Mouse (Mus musculus): Measurements from ENCODE around the gene Syp. TPM values are rescaled to one million over a fixed set of nuclear protein-coding genes. Genes with fewer than 3 reads are reported as not detected.

Syp gene
- 9.3 and 9.7 TPM in 2 replicates for polyA plus RNA-seq (2016; fragmentation: Nextera tagmentation; extraction: Ambion mirVana)

DNA sequence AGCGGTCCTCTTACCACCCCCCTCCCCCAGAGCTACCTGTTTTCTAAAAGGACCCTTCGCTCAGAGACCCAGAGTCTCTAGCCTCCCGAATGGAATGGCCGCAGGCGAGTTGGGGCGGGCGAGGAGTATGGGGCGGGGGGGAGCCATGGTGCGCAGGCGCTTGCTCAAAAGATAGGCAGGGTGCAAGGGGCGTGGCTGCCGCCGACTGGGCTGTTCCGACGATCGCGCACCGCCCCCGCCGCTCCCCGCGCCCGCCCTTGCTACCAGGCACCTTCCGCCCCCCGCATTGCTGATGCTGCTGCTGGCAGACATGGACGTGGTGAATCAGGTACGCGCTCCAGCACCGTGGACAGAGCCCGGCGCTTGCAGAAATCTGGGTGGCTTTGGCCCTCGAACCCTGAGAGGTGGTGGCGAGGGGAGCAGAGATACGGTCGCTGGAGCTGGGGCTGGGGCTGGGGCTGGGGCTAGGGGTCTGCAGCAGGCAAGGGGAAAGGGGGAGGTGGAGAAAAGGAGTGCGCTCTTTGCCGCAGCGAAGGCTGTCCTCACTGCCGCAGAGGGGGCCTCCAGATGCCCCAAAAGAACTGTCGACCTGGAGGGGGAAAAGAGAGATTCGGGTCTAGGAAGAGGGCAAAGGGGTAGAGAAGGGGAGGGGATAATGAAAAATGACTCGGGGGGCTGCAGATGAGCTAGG lies at the start of gene Syp:
Gene Syp, plus strand, starts transcription at position 71 of the 691 bp plus-strand sequence.
- Histone ChIP-seq H3K27me3 (replicated peaks; ENCODE audit: low read depth, poor library complexity, severe bottlenecking) (peaks cover 31% of the 10 kb centered on the region), H3K9me3 (no peaks in the 10 kb centered on the region), H3K27ac (replicated peaks) (peak within 1 kb of the TSS; percentile 51; the same call in 1 of the 2 replicates), H3K4me1 (0 out of 2 replicates have a peak, but pooled peaks cover 4% of the 10 kb centered on the region), H3K4me3 (peak within 1 kb of the TSS; percentile 54), H3K36me3 (replicated peaks) (no peaks in the 10 kb centered on the region)
- DNase-seq (ENCODE audit: low spot score): peak; percentile 92
- WGBS: 15% methylated on average over 42 of the region's 42 CpGs

DNA sequence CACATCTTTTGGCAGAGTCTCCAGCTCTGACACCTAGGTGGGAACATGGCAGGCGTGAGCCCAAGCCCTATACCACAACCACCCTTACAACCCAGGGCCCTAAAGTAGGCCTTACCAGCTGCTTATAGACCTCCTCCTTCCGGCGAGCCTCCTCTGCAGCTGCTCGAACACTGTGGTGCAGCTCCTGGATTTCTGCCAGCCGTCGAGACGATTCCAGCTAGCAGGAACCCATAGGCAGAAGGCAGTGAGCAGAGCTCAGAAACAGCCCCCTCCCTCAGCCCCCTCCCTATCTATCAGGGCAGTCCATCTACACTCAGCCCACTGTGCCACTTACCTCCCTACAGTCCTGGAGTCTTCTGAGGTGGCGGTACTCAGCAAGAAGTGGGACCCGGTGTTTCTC lies 42.9 kb upstream of the Syp start:
- H3K36me3 ChIP-seq (replicated peaks): peaks cover 92% of the 10 kb centered on the region
- no peaks in the 10 kb centered on the region for H3K9me3 ChIP-seq
- DNase-seq (ENCODE audit: low spot score): no peak
- no peaks in the 10 kb centered on the region for H3K4me1 ChIP-seq
- H3K27me3 ChIP-seq (replicated peaks; ENCODE audit: low read depth, poor library complexity, severe bottlenecking): no peaks in the 10 kb centered on the region
- no peak overlapping the region for H3K27ac ChIP-seq (replicated peaks)
- H3K4me3 ChIP-seq: no peak overlapping the region
- 92% methylated on average over 9 of the region's 9 CpGs for WGBS

DNA sequence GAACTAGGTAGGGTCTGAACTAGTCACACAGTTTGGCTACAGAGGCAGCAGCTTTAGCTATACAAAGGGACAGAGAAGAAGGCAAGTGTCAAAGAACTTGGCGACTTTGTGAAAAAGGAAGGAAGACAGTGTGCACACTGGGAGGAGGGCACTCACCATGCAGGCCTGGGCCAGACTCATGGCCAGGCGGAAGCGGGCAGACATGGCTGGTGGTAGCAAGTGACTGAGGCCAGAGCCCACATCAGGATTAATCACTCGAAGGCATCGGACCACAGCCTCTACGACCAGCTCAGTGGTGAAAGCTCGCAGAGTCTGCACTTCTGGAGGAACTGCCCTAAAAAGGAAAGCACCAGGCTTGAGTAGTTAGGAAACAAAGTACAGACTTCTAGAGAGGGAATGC lies 34.3 kb upstream of the Syp start:
- DNase-seq (ENCODE audit: low spot score): no peak
- no peaks in the 10 kb centered on the region for H3K9me3 ChIP-seq
- H3K27ac ChIP-seq (replicated peaks): no peak overlapping the region
- peaks cover 18% of the 10 kb centered on the region for H3K36me3 ChIP-seq (replicated peaks)
- WGBS: 90% methylated on average over 7 of the region's 7 CpGs
- H3K27me3 ChIP-seq (replicated peaks; ENCODE audit: low read depth, poor library complexity, severe bottlenecking): peaks cover 5% of the 10 kb centered on the region; the same call in 1 of the 2 replicates
- H3K4me1 ChIP-seq: peaks cover 3% of the 10 kb centered on the region; the same call in 1 of the 2 replicates
- H3K4me3 ChIP-seq: peak overlapping the region; percentile 58; the same call in 1 of the 2 replicates

DNA sequence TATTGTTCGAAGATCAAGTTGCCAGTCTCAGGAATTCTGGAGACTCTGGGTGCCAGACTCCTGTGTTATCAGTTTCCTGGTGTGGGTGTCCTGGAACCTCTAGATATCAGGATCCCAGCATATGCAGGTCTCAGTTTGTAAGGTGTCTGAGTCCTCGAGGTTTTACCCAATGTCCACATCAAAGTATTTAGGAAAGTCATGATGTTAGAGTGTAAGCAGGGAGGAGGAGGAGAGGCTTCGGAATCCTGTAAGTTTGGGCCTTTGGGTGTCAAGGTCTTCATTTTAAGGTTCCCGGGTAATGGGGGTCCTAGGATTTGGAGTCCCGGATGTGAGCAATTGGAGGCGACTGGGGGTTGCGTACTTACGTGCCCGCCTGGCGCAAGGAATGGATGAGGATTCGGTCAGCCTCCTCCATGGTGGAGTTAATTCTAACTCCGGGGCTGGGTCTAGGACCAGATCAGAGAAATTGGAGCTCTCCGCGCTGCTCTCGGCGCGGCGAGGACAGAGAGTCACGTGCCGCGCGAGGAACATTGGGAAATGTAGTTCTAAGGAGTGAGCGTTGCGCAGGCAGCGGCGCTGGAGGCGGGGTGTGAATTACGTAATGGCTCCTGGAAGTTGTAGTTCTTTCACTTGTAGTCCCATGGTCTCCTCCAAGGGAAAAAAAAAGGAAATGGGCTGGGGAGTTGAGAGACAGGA lies 33.2 kb upstream of the Syp start, which contains the start of gene Ccdc22:
Gene Ccdc22, minus strand, starts transcription at position 639 of the 696 bp plus-strand sequence.
- Histone ChIP-seq H3K27me3 (replicated peaks; ENCODE audit: low read depth, poor library complexity, severe bottlenecking) (peaks cover 12% of the 10 kb centered on the region), H3K27ac (replicated peaks) (peak within 1 kb of the TSS; percentile 72), H3K9me3 (no peaks in the 10 kb centered on the region), H3K4me3 (peak within 1 kb of the TSS; percentile 58), H3K36me3 (replicated peaks) (peaks cover 8% of the 10 kb centered on the region), H3K4me1 (peaks cover 3% of the 10 kb centered on the region; the same call in 1 of the 2 replicates)
- WGBS: 18% methylated on average over 28 of the region's 28 CpGs
- peak; percentile 85 for DNase-seq (ENCODE audit: low spot score)

DNA sequence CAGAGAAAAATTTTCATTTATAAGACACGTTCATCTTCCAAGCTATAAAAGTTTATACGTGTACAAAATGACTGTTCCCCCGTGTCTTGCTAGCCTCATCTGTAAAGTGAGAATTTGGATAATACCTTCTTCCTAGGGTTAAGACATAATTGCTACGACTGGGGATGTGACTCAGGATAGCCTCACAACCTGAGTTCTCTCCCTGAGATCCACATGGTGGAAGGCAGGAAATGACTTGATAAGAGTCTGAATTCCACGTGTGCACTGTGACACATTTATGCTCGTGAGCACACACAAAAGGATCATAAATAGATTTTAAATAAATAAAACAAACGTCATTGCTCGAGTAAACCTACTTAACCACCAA lies 32.7 kb upstream of the Syp start:
- peaks cover 17% of the 10 kb centered on the region for H3K27me3 ChIP-seq (replicated peaks; ENCODE audit: low read depth, poor library complexity, severe bottlenecking)
- peaks cover 3% of the 10 kb centered on the region; the same call in 1 of the 2 replicates for H3K4me1 ChIP-seq
- H3K36me3 ChIP-seq (replicated peaks): 0 out of 2 replicates have a peak, but pooled peaks cover 3% of the 10 kb centered on the region
- no peak for DNase-seq (ENCODE audit: low spot score)
- no peak overlapping the region for H3K4me3 ChIP-seq
- H3K9me3 ChIP-seq: no peaks in the 10 kb centered on the region
- no peak overlapping the region for H3K27ac ChIP-seq (replicated peaks)
- 49% methylated on average over 8 of the region's 8 CpGs for WGBS

DNA sequence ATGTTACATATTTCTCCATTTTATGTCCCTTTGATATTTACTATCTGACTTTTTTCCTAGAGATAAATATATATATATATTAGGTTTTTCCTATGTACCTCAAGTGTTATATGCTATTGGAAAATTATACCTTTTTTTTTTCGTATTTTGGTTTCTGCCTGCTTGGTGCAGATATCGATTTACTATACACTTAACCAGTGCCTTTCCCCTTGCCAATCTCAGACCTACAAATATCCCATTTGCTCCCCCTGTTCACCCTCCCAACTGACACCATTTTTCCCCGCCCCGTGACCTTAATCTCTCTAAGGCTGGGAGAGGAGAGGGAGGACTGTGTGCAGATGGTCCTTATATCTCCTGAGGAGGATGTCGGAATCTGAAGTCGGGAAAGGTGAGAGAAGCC lies 31.5 kb upstream of the Syp start, which contains the start of gene Cacna1f:
Gene Cacna1f, plus strand, starts transcription at position 301 of the 400 bp plus-strand sequence.
- H3K4me1 ChIP-seq: peaks cover 3% of the 10 kb centered on the region; the same call in 1 of the 2 replicates
- DNase-seq (ENCODE audit: low spot score): no peak
- 70% methylated on average over 6 of the region's 6 CpGs for WGBS
- H3K27me3 ChIP-seq (replicated peaks; ENCODE audit: low read depth, poor library complexity, severe bottlenecking): peaks cover 29% of the 10 kb centered on the region
- H3K4me3 ChIP-seq: no peak within 1 kb of the TSS
- no peaks in the 10 kb centered on the region for H3K9me3 ChIP-seq
- H3K36me3 ChIP-seq (replicated peaks): 0 out of 2 replicates have a peak, but pooled peaks cover 3% of the 10 kb centered on the region
- H3K27ac ChIP-seq (replicated peaks): no peak within 1 kb of the TSS

DNA sequence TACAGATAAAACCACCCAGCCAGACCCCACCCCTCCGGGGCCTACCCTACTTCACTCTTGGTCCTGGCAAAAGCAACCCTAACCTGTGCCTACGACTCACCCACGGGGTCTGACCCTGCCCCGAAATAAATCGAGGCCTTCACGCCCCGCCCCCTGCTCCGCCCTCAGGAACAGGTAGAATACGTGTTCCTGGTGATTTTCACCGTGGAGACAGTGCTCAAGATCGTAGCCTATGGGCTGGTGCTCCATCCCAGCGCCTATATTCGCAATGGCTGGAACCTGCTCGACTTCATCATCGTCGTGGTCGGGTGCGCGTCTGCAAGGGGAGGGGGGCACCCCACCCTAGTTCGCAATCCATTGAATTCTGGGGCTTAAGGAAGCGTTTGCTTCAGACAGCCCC lies 28.2 kb upstream of the Syp start:
- WGBS: 22% methylated on average over 21 of the region's 21 CpGs
- Histone ChIP-seq H3K27me3 (replicated peaks; ENCODE audit: low read depth, poor library complexity, severe bottlenecking) (peaks cover 29% of the 10 kb centered on the region), H3K4me1 (no peaks in the 10 kb centered on the region), H3K4me3 (peak overlapping the region; percentile 54), H3K9me3 (no peaks in the 10 kb centered on the region), H3K36me3 (replicated peaks) (no peaks in the 10 kb centered on the region), H3K27ac (replicated peaks) (no peak overlapping the region)
- no peak for DNase-seq (ENCODE audit: low spot score)

DNA sequence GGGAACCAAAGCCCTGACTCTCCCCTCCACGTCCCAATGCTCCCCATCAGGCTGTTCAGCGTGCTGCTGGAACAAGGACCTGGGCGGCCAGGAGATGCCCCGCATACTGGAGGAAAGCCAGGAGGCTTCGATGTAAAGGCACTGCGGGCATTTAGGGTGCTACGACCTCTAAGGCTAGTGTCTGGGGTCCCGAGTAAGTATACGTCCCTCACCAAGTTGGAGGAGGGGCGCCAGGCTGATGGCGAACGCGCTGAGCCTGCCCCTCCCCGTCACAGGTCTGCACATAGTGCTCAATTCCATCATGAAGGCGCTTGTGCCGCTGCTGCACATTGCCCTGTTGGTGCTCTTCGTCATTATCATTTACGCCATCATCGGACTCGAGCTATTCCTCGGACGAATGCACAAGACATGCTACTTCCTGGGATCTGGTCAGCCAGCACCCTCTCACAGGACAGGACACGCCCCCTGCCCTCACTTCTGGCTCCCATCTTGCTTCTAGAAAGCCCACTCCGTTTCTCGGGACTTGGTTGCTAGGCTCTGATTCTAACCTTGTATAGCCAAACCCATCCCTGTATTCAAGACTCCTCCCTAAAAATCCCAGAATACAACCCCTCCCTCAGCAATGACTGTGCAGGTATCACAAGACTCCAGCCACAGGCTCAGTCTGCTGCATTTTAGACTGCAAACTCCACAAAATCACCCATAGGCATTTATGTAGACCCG lies 27.6 kb upstream of the Syp start:
- Histone ChIP-seq H3K4me1 (no peaks in the 10 kb centered on the region), H3K9me3 (no peaks in the 10 kb centered on the region), H3K36me3 (replicated peaks) (no peaks in the 10 kb centered on the region), H3K4me3 (peak overlapping the region; percentile 54), H3K27me3 (replicated peaks; ENCODE audit: low read depth, poor library complexity, severe bottlenecking) (peaks cover 29% of the 10 kb centered on the region), H3K27ac (replicated peaks) (no peak overlapping the region)
- 20% methylated on average over 26 of the region's 26 CpGs for WGBS
- DNase-seq (ENCODE audit: low spot score): peak; percentile 15

DNA sequence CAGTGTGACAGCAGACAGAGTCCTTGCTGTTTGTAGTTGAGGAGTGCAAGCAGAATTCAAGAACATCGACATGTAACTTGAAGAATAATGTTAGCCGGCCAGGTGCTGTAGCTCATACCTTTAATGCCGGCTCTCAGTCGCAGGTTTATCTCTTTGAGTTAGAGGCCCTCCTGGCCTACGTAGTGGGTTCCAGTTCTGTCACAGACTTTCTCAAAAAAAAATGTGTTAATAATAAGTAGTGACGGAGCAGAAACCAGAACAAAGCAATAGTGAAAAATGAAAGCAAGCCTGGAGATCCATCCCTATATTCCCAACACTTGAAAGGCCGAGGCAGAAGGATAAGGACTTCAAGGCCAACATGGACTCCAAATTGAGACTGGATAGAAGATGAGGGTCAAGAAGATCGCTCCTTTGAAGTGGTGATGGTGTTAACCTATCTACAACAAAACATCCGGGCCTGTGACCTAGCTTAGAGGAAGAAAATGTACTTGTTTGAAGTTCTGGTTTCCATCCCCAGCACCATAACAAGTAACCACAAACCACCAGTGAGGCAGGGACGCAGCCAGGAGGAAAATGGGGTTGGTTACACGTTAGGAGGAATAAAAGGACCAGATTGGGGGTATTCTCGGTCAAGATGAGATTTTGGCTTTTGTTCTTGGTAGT lies 20.3 kb upstream of the Syp start:
- Histone ChIP-seq H3K4me3 (no peak overlapping the region), H3K27me3 (replicated peaks; ENCODE audit: low read depth, poor library complexity, severe bottlenecking) (no peaks in the 10 kb centered on the region), H3K27ac (replicated peaks) (no peak overlapping the region), H3K4me1 (no peaks in the 10 kb centered on the region), H3K36me3 (replicated peaks) (no peaks in the 10 kb centered on the region), H3K9me3 (no peaks in the 10 kb centered on the region)
- no peak for DNase-seq (ENCODE audit: low spot score)
- 84% methylated on average over 12 of the region's 12 CpGs for WGBS

DNA sequence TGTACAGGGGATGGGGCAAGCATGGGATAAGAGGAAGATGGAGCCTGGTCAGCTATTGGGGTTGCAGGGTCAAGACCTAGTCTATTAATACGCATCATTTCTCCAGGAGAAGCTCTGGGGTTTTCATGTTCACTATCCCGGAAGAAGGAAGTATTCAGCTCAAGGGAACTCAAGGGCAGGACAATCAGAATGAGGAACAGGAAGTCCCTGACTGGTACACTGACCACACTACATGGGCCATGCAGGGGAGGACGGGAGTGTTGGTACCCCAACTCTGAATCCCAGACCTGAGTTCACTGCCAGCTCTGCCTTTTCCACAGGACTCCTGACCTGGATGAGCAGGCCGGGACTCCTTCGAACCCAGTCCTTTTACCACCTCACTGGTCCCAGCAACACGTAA lies 5.7 kb upstream of the Syp start:
- Histone ChIP-seq H3K27ac (replicated peaks) (no peak overlapping the region), H3K27me3 (replicated peaks; ENCODE audit: low read depth, poor library complexity, severe bottlenecking) (no peaks in the 10 kb centered on the region), H3K4me3 (no peak overlapping the region), H3K4me1 (no peaks in the 10 kb centered on the region), H3K9me3 (no peaks in the 10 kb centered on the region), H3K36me3 (replicated peaks) (no peaks in the 10 kb centered on the region)
- 92% methylated on average over 6 of the region's 6 CpGs for WGBS
- DNase-seq (ENCODE audit: low spot score): no peak

DNA sequence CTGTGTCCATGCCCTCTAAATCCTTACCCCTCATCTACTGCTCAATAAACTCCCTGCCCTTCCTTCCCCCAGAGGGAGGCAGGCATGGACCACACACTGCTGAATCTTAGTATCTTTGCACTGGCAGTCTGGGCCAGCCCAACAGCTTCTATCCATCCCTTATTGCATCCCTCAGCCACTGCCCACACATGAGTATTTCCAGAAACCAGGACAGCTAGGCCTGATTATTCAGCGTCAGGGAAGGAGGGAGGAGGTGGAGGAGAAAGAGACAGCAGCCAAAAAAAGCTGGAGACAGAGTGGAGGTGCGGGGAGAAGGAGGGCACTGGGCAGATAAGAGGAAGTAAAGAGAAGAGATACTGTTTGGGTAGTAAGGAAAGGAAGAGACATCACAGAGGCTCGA lies 3.2 kb upstream of the Syp start:
- no peak for DNase-seq (ENCODE audit: low spot score)
- Histone ChIP-seq H3K4me1 (0 out of 2 replicates have a peak, but pooled peaks cover 4% of the 10 kb centered on the region), H3K27me3 (replicated peaks; ENCODE audit: low read depth, poor library complexity, severe bottlenecking) (peaks cover 17% of the 10 kb centered on the region), H3K9me3 (no peaks in the 10 kb centered on the region), H3K36me3 (replicated peaks) (no peaks in the 10 kb centered on the region), H3K27ac (replicated peaks) (no peak overlapping the region), H3K4me3 (no peak overlapping the region)
- WGBS: 68% methylated on average over 3 of the region's 3 CpGs

Measured in embryonic facial prominence, embryonic 10.5 days (tissue).